ENCODE assay signal across 17 mouse cellular contexts in the genomic region with DNA sequence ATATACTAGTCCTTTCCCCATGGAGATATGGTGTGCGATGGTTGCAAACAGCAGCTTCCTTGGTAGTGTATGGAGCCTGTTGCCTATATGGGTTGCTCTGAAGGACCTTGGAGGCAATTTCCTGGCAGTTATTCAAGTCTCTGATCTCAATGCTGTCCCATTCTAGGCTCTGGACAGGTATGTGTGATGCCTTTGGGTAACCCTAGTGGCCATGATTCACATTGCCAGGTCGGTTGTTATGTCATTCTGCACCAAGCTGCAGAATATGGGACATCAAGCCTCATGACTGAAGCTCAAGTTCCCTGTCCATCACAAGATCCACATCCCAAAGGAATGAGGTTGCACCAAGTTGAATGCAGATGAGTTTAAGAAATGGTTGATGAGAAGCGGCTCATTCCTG. TPM values are rescaled to one million over a fixed set of nuclear protein-coding genes. Genes with fewer than 3 reads are reported as not detected.
A peak's percentile ranks its signal among the peaks of the same experiment; 100 is the strongest.
DNase-seq lines count a peak whose midpoint lies in the region; ATAC-seq and TF ChIP-seq lines count a peak whose summit lies in the region.
"Had no signal": no experiment of that assay in that cellular context is flagged by ENCODE, and none has a peak within 500 bp of the region (broad histone marks: within the 10 kb centered on the region; RNA-seq: fewer than 3 reads in every experiment).

No protein-coding gene starts in this region.

- peak; percentile 39 for TF ChIP-seq CTCF in layer of hippocampus, adult 2 months (conservative IDR thresholded peaks at IDR 0.05)

- H3K27ac ChIP-seq in layer of hippocampus, adult 2 months = no peak overlapping the region
- H3K27ac ChIP-seq: heart, embryonic 13.5 days; liver, embryonic 13.5 days had no signal

- peak; percentile 47 for DNase-seq in CD4-positive, CD25-positive, alpha-beta regulatory T cell, adult 2 months (ENCODE audit: low read depth, low spot score)
- no peak for DNase-seq in layer of hippocampus, adult 2 months (ENCODE audit: low spot score in 2 of 2)
- no peak for DNase-seq in layer of hippocampus, adult 11-12 months (ENCODE audit: low spot score)
- peak; percentile 24 for DNase-seq in CD4-positive helper T cell, adult 2 months (ENCODE audit: low read depth, low spot score)
- peak; percentile 51 for DNase-seq in induced T-regulatory cell, adult 2 months (ENCODE audit: low read depth)
- no peak for DNase-seq in thymus, postnatal 14 days
- DNase-seq in urinary bladder, postnatal 4 days (ENCODE audit: low spot score in 2 of 2) = no peak
- DNase-seq: cerebellum, adult 11 months; cerebellum, postnatal 25 days; kidney, adult 18-20 months; left cerebral cortex, postnatal 4 days; liver, embryonic 13.5 days; lung, postnatal 36 days; midbrain, embryonic 14.5 days; thymus, adult 18-20 months had no signal

- no peak for ATAC-seq in CD4-positive, CD25-positive, alpha-beta regulatory T cell, adult 4 months

- H3K4me3 ChIP-seq in layer of hippocampus, adult 2 months = no peak overlapping the region
- H3K4me3 ChIP-seq: heart, embryonic 13.5 days; liver, embryonic 13.5 days had no signal

RNA-seq across cellular contexts. Expression of gene Mrpl39, which starts 1.8 kb away (rescaled TPM):
- polyA plus RNA-seq in CD4-positive, CD25-positive, alpha-beta regulatory T cell, adult 4 months (2017; shearing (Covaris generic)) = 10 to 100 TPM; 21.2 to 27.5 TPM
- total RNA-seq in layer of hippocampus, adult 2 months (2021) = 10 to 100 TPM; 19.7 to 27.6 TPM

RNA-seq across cellular contexts. Expression of gene Jam2, which starts 36.6 kb away (rescaled TPM):
- under 1 TPM; 0.19 to 0.43 TPM for polyA plus RNA-seq in CD4-positive, CD25-positive, alpha-beta regulatory T cell, adult 4 months (2017; shearing (Covaris generic))
- 10 to 100 TPM; 18.9 to 22.6 TPM for total RNA-seq in layer of hippocampus, adult 2 months (2021)

Comparison
In these comparisons a context has a peak if more than half of its experiments do, and no peak if none do; other contexts are left out.
1. DNase-seq: peak in CD4-positive, CD25-positive, alpha-beta regulatory T cell, adult 2 months (single experiment), CD4-positive helper T cell, adult 2 months (single experiment) and induced T-regulatory cell, adult 2 months (single experiment); none in layer of hippocampus, adult 2 months (0 of 2), layer of hippocampus, adult 11-12 months (single experiment), thymus, postnatal 14 days (single experiment) and urinary bladder, postnatal 4 days (0 of 2).